Mouse (Mus musculus) left cerebral cortex, adult 9 months (tissue): ENCODE data around the gene Adcy6.

Experiments
- DNase-seq, 2 experiments: peaks; one replicate each; pipeline ENCODE4 v3.0.0; 2022; ENCODE audit warnings: low spot score in 2 of 2

Adcy6 gene

GRCm38 (mm10) chr15:98609331-98610130 lies at the start of gene Adcy6:
Gene Adcy6 (minus strand): TSS chr15:98610076.
- peak in 1 of 2 experiments; percentile 72 for DNase-seq

- no peak for DNase-seq
Measured at GRCm38 (mm10) chr15:98656982-98657751, 47.3 kb upstream of the Adcy6 start.

DNA sequence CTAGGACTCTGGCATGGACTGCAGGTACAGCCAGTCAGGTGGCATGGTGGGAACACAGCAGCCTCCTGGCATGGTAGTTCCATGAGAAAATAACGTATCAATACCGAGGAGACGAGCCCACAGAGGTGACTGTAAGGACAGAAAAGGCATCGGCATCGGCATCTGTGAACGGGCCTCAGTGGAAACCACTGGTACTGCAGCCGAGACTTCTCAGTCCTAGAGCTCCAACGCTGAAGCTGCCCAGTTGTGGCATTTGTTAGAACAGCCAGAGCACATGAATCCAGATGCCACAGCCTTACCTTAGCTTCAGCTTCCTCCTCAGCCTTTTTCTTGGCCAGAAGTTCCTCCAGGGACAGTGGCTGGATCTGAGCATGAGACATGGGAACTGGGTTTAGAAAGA lies 42.3 kb upstream of the Adcy6 start:
- no peak for DNase-seq

DNA sequence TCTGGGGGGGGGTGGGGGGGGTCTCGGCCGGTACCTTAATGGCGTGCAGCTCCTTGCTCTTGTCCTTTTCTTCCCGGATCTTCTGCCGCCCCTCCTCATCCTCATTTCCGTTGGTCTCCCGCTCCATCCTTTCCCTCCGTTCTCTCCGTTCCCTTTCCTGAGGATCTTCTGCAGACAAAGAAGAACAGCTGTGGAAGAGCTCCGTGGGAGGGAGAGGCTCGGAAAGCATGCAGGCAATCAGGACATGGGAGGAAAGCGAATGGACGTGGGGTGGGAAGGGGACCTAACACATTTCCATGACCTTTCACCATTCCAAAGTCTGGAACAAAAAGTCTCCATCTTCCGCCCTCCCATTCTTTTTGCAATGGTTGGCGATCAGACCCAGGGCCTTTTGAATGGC lies 41.6 kb upstream of the Adcy6 start:
- no peak for DNase-seq

DNA sequence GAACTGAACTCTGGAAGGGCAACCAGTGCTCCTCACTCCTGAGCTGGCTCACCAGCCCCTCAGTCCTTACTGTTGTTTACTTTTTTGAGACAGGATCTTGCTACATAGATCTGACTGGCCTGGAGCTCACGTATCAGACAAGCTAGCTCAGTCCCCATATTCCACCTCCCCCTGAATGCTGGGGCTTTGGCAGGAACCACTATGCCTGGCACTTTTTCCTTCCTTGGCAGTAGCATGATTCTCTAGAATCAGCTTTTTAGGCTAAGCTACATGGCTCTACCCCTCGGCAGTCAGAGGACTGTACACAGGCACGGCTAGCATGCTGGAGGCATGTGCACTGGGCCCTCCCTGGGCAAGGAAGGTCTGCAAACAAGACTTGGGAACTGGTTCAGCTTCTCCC lies 38.2 kb upstream of the Adcy6 start:
- DNase-seq: no peak

DNA sequence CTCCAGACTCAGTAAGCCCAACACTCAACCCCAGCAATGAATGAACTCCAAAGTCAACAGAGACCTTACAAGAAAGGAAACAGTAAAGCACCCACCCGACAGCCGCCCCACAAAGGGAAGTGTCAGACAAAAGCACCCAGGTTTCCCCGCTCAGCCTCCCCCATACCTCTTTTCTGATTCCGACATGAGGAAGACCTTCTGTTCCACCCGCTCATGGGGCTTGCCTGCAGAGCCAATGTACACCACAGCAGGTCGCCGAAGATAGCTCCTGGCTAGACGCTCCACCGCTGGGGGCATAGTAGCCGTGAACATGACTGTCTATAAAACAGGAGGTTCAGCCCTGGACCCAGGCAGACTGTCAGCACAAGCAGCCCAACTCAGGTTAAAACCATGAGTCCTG lies 37.4 kb upstream of the Adcy6 start:
- DNase-seq: no peak

GRCm38 (mm10) chr15:98646737-98647136 lies 36.9 kb upstream of the Adcy6 start:
- DNase-seq: no peak

- DNase-seq: no peak
Measured at GRCm38 (mm10) chr15:98645057-98646026, 35.5 kb upstream of the Adcy6 start.

GRCm38 (mm10) chr15:98644406-98644805 lies 34.5 kb upstream of the Adcy6 start:
- DNase-seq: no peak

DNA sequence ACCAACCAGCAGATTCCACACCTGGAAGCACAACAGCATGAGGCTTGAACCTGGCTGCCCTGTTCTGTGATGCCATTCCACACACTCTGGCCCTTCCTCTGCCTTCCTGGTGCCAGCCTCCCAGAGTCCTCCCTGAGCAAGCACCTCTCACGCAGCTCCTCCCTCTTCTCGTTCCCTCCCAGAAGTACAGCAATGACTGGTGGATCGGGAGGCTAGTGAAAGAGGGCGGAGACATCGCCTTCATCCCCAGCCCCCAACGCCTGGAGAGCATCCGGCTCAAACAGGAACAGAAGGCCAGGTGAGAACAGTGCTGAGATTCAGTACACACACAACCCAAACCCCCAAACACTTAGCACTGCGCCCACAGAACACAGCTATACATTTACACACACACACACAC lies 30.3 kb upstream of the Adcy6 start:
- no peak for DNase-seq

DNA sequence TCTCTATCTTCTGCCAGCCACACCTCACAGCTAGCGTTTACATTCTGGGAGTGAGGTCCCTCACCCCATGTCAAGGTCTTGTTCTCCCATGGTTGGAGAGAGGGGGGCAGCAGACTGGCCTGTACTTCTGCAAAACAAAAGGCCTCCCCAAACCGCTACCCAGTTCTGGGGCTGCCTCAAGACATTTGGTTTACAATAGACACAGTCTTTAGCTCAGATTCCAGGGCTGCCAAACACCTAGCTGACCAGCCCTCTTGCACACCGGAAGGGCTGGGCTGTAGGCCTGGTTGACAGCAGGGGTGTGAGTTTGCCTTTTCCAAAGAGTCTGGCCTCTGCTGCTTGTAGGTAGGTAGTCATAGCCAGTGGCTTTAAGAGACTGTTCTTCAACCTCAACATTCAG lies 27.3 kb upstream of the Adcy6 start:
- DNase-seq: no peak

DNA sequence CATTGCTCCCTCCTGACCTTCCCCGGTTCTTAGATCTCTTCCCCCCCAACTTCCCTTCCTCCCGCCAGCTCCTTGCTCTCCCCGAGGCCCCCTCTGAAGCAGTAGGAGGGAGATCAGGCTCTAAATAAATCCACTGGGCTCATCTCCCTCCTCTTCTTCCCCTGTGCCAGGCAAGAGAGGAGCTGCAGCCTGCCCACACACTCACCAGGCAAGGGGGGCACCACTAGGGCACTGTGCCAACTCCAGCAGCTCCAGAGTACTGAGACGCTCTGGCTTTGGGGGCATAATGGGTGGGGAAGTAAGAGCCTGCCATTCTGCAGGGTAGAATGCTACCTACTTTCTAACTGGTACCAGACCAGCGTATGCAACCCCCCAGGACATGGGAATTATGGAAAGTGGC lies 26.6 kb upstream of the Adcy6 start:
- peak in 1 of 2 experiments; percentile 70 for DNase-seq

- no peak for DNase-seq
Measured at GRCm38 (mm10) chr15:98635291-98635841, 25.5 kb upstream of the Adcy6 start.

GRCm38 (mm10) chr15:98634541-98635081 lies 24.7 kb upstream of the Adcy6 start:
- peak in 1 of 2 experiments; percentile 80 for DNase-seq

DNA sequence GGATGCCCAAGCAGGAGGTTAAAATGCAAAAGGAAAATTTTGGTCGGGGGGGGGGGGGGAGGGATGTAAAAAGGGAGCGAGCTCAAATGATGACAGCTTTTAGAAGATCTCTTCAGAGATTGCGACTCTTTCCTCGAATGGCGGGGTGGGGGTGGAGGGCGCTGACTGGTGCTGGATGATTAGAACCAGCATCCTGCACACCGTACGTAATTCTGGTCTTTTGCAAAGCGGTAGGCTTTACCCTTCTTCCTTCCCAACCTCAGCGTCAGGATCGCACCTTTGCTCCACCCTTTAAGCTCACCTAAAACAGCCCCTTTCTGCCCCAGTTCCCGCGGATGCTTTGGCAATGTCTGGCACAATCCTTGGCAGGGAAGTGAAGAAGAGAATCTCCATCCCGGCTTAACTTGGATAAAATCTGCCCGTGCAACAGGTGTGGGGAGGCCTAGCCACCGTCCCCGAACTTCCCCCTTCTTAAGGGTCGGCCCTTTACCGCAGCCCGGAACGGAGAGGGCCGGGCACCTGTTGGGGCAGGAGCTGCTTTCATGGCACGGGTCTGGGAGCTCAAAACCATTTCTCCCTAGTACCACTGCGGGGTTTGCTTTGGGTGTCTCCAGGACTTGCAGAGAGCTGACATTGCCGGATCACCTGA lies 24.1 kb upstream of the Adcy6 start:
- no peak for DNase-seq

- DNase-seq: no peak
Measured at GRCm38 (mm10) chr15:98632921-98633320, 23.0 kb upstream of the Adcy6 start.

DNA sequence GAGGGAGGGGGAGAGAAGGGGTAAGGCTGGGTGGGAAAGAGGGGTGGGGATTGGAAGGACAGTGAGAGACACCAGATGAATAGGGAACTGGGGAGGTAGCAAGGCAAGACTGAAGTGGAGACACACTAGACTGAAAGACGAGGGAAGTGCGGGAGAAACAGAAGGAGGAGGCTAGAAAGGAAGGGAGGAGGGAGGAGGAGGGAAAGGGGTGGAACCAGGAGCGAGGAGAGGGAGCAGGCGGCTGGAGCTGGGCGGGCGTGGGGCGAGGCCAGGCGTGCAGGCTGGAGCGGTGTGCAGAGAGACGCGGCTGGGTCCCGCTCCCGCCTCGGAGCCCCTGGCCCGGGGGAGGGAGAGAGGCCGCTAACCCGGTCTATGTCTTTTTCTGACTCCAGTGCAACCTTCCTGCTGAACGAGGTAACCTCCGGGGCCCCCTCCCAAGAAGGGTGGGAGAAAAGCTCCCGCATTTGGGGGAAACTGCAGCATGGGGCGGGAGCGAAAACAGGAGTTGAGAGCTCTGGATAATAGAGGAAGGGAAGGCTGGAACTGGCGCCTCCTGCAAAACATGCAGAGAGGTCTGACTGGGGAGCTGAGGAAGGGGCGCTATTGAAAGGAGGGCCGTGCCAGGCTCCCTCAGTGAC lies 22.4 kb upstream of the Adcy6 start:
- DNase-seq: peak in 1 of 2 experiments; percentile 64

GRCm38 (mm10) chr15:98631493-98631892 lies 21.6 kb upstream of the Adcy6 start:
- DNase-seq: no peak

DNA sequence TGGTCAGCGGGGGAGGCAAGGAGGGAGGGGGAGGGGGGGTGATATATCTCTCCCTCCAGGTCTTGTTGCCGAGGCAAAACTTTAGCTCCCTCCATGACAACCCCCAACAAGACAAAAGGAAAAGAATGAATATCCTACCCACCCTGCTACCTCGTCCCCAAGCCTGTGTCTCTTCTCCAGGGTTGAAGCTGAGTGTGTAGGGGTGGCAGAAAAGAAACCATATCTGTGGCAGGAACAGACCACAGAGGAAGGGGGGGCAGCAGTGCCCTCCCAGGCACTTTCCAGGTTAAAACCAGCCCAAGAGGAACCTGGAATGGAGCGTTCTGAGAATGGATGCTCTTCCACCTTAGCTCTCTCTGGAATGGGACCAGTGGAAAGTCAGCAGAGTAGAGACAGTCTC lies 20.7 kb upstream of the Adcy6 start, which contains the start of gene Cacnb3:
Gene Cacnb3, plus strand, starts transcription at position 301 of the 400 bp plus-strand sequence.
- no peak for DNase-seq

- no peak for DNase-seq
Measured at GRCm38 (mm10) chr15:98629464-98629863, 19.6 kb upstream of the Adcy6 start.
